20 mouse cellular contexts compared by ENCODE assay signal in genomic region chr8:93091324-93091723, GRCm38 (mm10). TPM values are rescaled to one million over a fixed set of nuclear protein-coding genes. Genes with fewer than 3 reads are reported as not detected.
"Had no signal": no experiment of that assay in that cellular context is flagged by ENCODE, and none has a peak within 500 bp of the region (broad histone marks: within the 10 kb centered on the region; RNA-seq: fewer than 3 reads in every experiment).

No protein-coding gene starts in this region.

- H3K4me1 ChIP-seq: megakaryocyte, embryonic 14.5 days; neural tube, embryonic 12.5 days had no signal

- H3K4me3 ChIP-seq: lung, embryonic 15.5 days; megakaryocyte, embryonic 14.5 days; midbrain, embryonic 13.5 days; midbrain, embryonic 15.5 days; neural tube, embryonic 12.5 days; stomach, embryonic 15.5 days had no signal

- H3K9ac ChIP-seq: liver, postnatal 0 days; lung, embryonic 15.5 days; midbrain, embryonic 13.5 days; midbrain, embryonic 15.5 days; neural tube, embryonic 12.5 days; stomach, embryonic 15.5 days had no signal

- DNase-seq: liver, postnatal 0 days; lung, adult 2 months; lung, postnatal 14 days; lung, postnatal 36 days; right cerebral cortex, postnatal 14 days; thymus, adult 2 months; thymus, postnatal 25 days; thymus, postnatal 4 days had no signal

- H3K9me3 ChIP-seq: lung, embryonic 15.5 days; megakaryocyte, embryonic 14.5 days; midbrain, embryonic 13.5 days; midbrain, embryonic 15.5 days; neural tube, embryonic 12.5 days; stomach, embryonic 15.5 days had no signal

- H3K27ac ChIP-seq: lung, embryonic 15.5 days; macrophage; midbrain, embryonic 13.5 days; midbrain, embryonic 15.5 days; neural tube, embryonic 12.5 days; stomach, embryonic 15.5 days; stomach, postnatal 0 days had no signal

- H3K36me3 ChIP-seq: lung, embryonic 15.5 days; midbrain, embryonic 13.5 days; midbrain, embryonic 15.5 days; neural tube, embryonic 12.5 days; stomach, embryonic 15.5 days had no signal

RNA-seq across cellular contexts. Expression of gene Ces1b, which starts 11.5 kb away (rescaled TPM):
- total RNA-seq: megakaryocyte progenitor cell, adult 5-6 weeks; midbrain, postnatal 0 days; monocyte, adult 5-6 weeks; neutrophil, adult 5-6 weeks had no signal

RNA-seq across cellular contexts. Expression of gene Ces1c, which starts 39.8 kb away (rescaled TPM):
- total RNA-seq: megakaryocyte progenitor cell, adult 5-6 weeks; midbrain, postnatal 0 days; neutrophil, adult 5-6 weeks had no signal

RNA-seq across cellular contexts. Expression of gene Ces1a, which starts 43.3 kb away (rescaled TPM):
- total RNA-seq: megakaryocyte progenitor cell, adult 5-6 weeks; midbrain, postnatal 0 days; monocyte, adult 5-6 weeks; neutrophil, adult 5-6 weeks had no signal
